Mouse (Mus musculus) forebrain, embryonic 14.5 days (tissue): Measurements from ENCODE around the gene Fbxw4. TPM values are rescaled to one million over a fixed set of nuclear protein-coding genes. Genes with fewer than 3 reads are reported as not detected.

Source experiments
- ATAC-seq: fragments of 200-750 bp; cut with Nextera tagmentation; 2 replicates; pipeline ENCODE4 v1.8.0; 2017; ENCODE audit warnings: mild to moderate bottlenecking, moderate library complexity
- DNase-seq: peaks from one replicate; pipeline ENCODE4 v3.0.0-alpha.2; 2015; ENCODE audit warnings: low spot score
- H3K27ac ChIP-seq: fragments of 300-500 bp; sonication (generic); 2 replicates; pipeline ENCODE4 v1.5.1; 2014; ENCODE audit warnings: low read depth, mild to moderate bottlenecking, control low read depth, low read length, moderate library complexity
- H3K27me3 ChIP-seq: fragments of 300-500 bp; sonication (generic); replicated peaks from 2 replicates; pipeline ENCODE4 v1.6.1; 2014; ENCODE audit warnings: low read length, control low read depth, mixed read lengths; ENCODE audit not compliant: control insufficient read depth, insufficient read depth
- H3K36me3 ChIP-seq: fragments of 300-500 bp; sonication (generic); 2 replicates; pipeline ENCODE4 v1.6.1; 2014; ENCODE audit warnings: low read length, control low read depth; ENCODE audit not compliant: control insufficient read depth, insufficient read depth
- H3K4me1 ChIP-seq: fragments of 300-500 bp; sonication (generic); 2 replicates; pipeline ENCODE4 v1.6.1; 2014; ENCODE audit warnings: antibody characterized with exemption, low read length, control low read depth; ENCODE audit not compliant: control insufficient read depth, insufficient read depth
- H3K4me2 ChIP-seq: fragments of 300-500 bp; sonication (generic); 2 replicates; pipeline ENCODE4 v1.6.1; 2014; ENCODE audit warnings: mild to moderate bottlenecking, control low read depth, low read length
- H3K4me3 ChIP-seq: fragments of 300-500 bp; sonication (generic); 2 replicates; pipeline ENCODE4 v1.5.1; 2014; ENCODE audit warnings: low read depth, low read length, control low read depth
- H3K9ac ChIP-seq: fragments of 300-500 bp; sonication (generic); 2 replicates; pipeline ENCODE4 v1.6.1; 2014; ENCODE audit warnings: mild to moderate bottlenecking, low read length, control low read depth, moderate library complexity
- H3K9me3 ChIP-seq: fragments of 300-500 bp; sonication (generic); replicated peaks from 2 replicates; pipeline ENCODE4 v1.6.1; 2016; ENCODE audit warnings: low read length, control low read depth, mixed read lengths; ENCODE audit not compliant: control insufficient read depth
- WGBS: fragments of 180-500 bp; shearing (Covaris S2); extraction: QIAGEN DNeasy Blood & Tissue Kit; methylation state at CpG from one replicate; pipeline ENCODE4 v1.1.7; 2014; 5-methylcytosine and 5-hydroxymethylcytosine counted together
- polyA plus RNA-seq: library from polyadenylated mRNA; unstranded; fragments of >200 nt; fragmentation: Nextera tagmentation; extraction: Ambion mirVana; gene quantifications from 2 replicates; pipeline ENCODE4 v1.2.1, GENCODE M21; 2014

The Fbxw4 gene
- polyA plus RNA-seq, 1 experiment from 2014 or later = 4.7 TPM

- no peak overlapping the region for H3K9ac ChIP-seq
- H3K4me1 ChIP-seq = no peaks in the 10 kb centered on the region
- no peaks in the 10 kb centered on the region for H3K27me3 ChIP-seq
- WGBS = 91% methylated on average over 5 of the region's 5 CpGs
- no peak overlapping the region for H3K27ac ChIP-seq
- H3K36me3 ChIP-seq = peaks cover 39% of the 10 kb centered on the region
- no peak overlapping the region for H3K4me2 ChIP-seq
- H3K4me3 ChIP-seq = no peak overlapping the region
- DNase-seq (no peak), ATAC-seq (no peak)
- no peaks in the 10 kb centered on the region for H3K9me3 ChIP-seq
Measured at GRCm38 (mm10) chr19:45529294-45529693, 130.8 kb downstream of the Fbxw4 start.

Other genes with a start within 250 kb of the Fbxw4 start
- gene Poll, start 99.8 kb downstream of the Fbxw4 start, polyA plus RNA-seq = 11.5 and 13.0 TPM in 2 replicates
- gene Gm17018, start 99.7 kb downstream of the Fbxw4 start, polyA plus RNA-seq = 49.0 and 50.1 TPM in 2 replicates
- gene Fgf8, start 82.6 kb upstream of the Fbxw4 start, polyA plus RNA-seq = 0.88 and 2.4 TPM in 2 replicates
- 11.7 and 12.7 TPM in 2 replicates for gene Npm3, start 89.3 kb upstream of the Fbxw4 start, polyA plus RNA-seq
- 70.2 and 77.0 TPM in 2 replicates for gene Mgea5, start 123.5 kb upstream of the Fbxw4 start, polyA plus RNA-seq
- gene Kcnip2, start 155.7 kb upstream of the Fbxw4 start, polyA plus RNA-seq = 4.6 and 6.8 TPM in 2 replicates